Mouse (Mus musculus) kidney, postnatal 4 days (tissue): ENCODE results near the gene Cdkn1a.

ENCODE experiments used
- DNase-seq, 2 experiments: peaks; one replicate each; pipeline ENCODE4 v3.0.0; 2021; ENCODE audit warnings: mixed read lengths in 2 of 2

The Cdkn1a gene

GRCm38 (mm10) chr17:29120666-29121065, 29.9 kb downstream of the Cdkn1a start:
- peak; percentile 42 to 56 for DNase-seq

- peak; percentile 68 to 76 for DNase-seq
Observed at GRCm38 (mm10) chr17:29122817-29123216, 32.0 kb downstream of the Cdkn1a start.

GRCm38 (mm10) chr17:29123578-29124174, 32.9 kb downstream of the Cdkn1a start:
- peak in 1 of 2 experiments; percentile 40 for DNase-seq

GRCm38 (mm10) chr17:29126561-29126960, 35.8 kb downstream of the Cdkn1a start:
- peak in 1 of 2 experiments; percentile 0 for DNase-seq

GRCm38 (mm10) chr17:29129341-29129740, 38.6 kb downstream of the Cdkn1a start:
- no peak for DNase-seq

GRCm38 (mm10) chr17:29135066-29135465, 44.3 kb downstream of the Cdkn1a start:
- no peak for DNase-seq

GRCm38 (mm10) chr17:29136236-29136635, 45.5 kb downstream of the Cdkn1a start:
- DNase-seq: peak; percentile 66 to 74

- DNase-seq: no peak
Observed at GRCm38 (mm10) chr17:29137906-29138305, 47.1 kb downstream of the Cdkn1a start.

GRCm38 (mm10) chr17:29141577-29141976, 50.8 kb downstream of the Cdkn1a start:
- no peak for DNase-seq

- no peak for DNase-seq
Observed at GRCm38 (mm10) chr17:29143266-29143665, 52.5 kb downstream of the Cdkn1a start.

GRCm38 (mm10) chr17:29145101-29145500, 54.3 kb downstream of the Cdkn1a start:
- no peak for DNase-seq

- no peak for DNase-seq
Observed at GRCm38 (mm10) chr17:29147273-29147672, 56.5 kb downstream of the Cdkn1a start.

- no peak for DNase-seq
Observed at GRCm38 (mm10) chr17:29147773-29148172, 57.0 kb downstream of the Cdkn1a start.

- no peak for DNase-seq
Observed at GRCm38 (mm10) chr17:29149766-29150165, 59.0 kb downstream of the Cdkn1a start.
